Mouse (Mus musculus): ENCODE results near the gene Snx12.
A peak's percentile ranks its signal among the peaks of the same experiment; 100 is the strongest.

The Snx12 gene

DNA sequence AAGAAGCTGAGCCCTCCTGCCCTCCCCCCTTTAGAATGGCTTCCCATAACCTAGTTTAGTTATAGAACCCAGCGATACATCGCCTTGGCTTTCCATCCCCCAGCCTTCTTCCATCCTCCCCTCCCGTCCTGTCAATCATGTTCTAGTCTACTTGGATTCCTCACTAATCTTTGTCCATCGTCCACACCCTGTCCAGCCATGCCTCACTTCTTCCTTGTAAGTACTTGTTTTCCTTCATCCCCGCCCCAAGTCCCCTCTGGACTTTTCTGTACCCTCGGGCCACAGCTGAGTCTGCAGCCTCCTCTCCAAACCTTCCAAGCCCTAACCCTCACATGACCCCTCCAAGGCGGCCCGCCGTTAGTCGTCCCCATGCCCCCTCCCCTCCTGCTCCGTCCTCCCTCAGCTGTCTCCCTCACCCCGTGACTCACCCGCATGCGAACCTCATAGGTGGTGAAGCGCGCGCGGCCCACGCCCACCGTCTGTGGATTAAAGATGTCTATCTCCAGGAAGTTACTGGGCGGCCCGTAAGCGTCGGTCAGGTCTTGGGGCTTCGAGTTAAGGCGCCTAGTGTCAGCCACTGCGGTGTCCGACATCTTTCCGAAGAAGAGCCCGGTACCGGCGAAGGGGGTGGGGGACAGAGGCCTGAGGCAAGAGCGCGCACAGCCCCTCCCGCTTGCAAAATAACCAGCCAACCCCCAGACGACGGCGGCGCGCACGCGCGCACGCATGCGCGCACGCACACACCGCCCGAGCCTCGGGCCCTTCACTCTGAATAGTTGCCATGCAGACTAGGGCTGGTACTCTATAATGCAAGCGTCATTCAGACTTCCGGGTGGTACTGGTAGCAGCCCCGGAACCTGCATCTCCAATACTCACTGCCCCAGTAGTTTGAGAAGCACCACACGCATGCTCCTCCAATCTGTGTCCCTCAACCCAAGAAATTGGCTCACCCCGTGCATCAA, at the start of gene Snx12:
TSS of gene Snx12 (minus strand) at position 730 of the 962 bp plus-strand sequence.
- peak; percentile 81 to 90 for DNase-seq

DNA sequence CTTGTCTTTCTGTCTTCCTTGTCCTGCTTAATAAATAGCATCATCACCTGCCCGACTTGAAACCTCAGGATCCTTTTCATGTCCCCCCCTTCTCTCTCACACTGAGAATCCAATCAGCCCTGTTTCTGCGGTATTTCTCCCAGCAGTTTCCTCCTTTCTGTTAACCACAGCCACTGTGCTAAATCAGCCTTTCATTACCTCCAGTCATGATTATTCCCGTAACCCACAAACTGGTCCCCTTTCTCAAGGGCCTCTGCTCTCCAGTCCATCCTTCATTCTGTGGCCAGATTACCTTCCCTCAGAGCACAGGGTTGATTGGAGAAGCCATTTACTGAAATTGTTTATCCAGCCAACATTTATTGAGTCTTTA, 46.4 kb upstream of the Snx12 start, which contains the start of gene Gm20489:
TSS of gene Gm20489 (minus strand) at position 269 of the 370 bp plus-strand sequence.
- no peak for DNase-seq

DNA sequence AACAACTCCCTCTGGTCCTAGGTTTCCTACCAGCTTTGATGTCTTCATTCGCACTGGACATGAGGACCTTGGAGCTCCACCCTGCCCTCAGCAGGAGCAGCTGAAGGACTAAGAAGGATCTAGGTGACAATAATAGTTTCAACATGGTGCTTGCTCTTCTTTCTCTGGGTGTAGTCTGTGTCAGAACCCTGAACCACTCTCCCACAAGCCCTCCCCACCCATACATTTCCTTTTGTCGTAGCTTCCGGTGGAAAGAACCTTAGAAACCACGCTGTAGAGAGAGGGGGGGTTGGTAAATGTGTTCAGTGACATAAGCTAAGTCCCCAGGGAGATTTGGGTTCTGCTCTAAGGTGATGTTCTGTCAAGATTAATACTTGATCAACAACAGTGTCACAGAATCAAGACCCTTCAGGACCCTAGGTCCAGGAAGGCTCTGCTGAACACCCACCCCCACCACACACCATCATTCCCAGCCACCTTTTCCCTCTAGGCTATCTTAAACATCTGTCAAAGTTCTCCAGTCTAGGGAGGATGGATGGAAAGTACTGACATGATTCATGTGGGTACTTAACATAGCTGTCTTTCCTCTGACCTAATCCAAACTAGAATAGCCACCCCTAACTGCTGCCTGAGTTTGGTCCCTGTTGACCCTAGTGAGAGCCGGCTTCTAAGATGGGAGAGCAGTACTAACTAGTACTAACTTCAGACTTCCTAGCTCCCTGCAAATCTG, 45.8 kb upstream of the Snx12 start, which contains the start of gene Il2rg:
TSS of gene Il2rg (minus strand) at position 231 of the 730 bp plus-strand sequence.
- DNase-seq: no peak

DNA sequence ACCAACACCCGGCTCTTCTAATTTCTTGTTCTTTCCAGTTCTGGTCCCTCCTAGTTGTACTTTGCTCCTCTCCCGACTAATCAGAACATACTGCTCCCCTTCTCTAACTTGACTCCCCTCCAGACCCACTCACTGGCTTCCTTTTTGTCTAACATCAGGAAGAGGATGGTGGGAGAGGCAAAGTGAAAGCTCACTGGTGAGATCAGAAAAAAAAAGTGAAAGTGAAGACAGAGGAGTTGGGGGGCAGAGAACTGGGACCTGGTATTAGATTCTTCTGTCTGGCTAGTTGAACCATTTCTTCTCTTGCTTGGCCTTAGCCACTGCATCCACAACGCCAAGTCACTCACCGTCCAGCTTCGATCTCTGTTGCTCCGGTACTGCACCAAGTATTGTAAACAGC, 44.3 kb upstream of the Snx12 start:
- no peak for DNase-seq

DNA sequence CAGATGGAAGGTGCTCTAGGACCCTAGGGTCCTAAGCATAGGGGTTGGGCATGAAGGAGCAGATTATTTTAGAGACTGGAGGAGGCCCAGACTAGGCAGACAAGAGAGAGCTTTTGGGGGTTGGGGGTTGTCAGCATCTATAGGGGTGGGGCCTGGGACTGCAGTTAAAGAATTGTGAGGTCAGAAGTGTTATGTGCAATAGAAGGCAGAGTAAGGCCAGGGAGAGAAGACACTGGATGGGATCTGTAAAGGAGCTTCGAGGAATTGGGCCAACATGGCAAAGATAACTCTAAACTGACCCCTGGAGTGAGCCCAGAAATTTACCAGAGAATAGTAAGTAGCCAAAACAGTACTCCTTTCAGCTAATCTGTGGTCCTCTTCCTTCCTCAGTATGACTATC, 41.5 kb upstream of the Snx12 start, which contains the start of gene Gm614:
TSS of gene Gm614 (minus strand) at position 101 of the 400 bp plus-strand sequence.
- no peak for DNase-seq

DNA sequence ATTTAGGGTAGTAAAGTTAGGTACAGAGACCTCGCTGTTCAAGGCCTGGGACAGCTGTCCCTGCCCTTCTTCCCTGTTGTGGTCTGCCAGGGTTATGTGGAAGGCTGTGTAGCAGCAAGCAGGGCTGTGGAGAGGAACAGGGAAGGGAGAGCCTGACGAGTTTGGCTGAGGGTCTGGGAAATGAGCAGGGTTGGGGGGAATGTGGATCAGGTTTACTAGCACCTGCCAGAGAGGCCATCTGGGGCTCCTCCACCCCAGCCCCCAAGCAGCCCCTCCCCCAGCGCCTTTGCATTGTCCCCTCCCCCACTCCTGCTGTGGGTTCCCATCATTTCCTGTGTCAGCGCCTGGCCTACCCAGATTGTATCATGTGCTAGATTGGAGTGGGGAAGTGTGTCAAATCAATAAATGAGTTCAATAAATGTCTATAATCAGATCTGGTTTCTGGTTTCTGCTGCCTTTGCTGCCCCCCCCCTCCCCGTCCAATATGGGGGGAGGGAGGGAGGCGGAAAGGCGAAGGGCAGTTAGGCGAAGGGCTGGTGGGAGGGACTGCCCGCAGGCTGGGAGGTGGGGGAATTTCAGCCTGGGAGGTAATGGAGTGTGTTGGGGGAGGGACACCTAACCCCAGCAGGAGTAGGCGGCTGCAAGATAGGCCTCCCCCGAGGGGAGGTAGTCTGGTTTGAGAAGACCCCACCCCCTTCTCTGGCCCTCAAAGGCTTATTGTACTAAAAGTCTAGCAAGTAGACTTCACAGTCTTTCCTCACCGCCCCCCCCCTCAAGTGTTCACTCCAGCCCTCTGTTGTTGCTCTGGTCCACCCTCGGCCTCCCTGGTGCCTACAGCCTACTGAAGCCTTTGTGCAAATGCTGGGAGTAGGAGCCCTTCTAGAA, 38.3 kb upstream of the Snx12 start:
- peak; percentile 38 to 64 for DNase-seq

DNA sequence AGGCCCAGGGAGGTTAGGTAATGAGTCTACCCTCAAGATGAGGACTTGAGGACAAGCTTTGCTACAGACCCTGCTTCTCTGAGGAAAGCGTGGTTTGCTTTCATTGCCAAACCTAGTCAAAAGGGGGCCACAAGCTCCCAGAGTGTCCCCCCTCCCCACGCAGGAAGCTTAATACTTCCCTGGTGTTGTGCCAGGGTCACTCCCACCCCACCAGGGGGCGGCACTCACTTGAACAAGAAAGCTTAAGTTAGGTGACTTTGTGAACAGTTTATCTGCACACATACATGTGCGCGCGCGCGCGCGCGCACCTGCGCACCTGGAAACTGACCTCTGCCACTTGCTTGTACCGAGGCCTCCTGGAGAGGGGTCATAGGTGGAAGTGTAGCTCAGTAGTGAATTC, 34.2 kb upstream of the Snx12 start:
- peak; percentile 40 to 64 for DNase-seq

DNA sequence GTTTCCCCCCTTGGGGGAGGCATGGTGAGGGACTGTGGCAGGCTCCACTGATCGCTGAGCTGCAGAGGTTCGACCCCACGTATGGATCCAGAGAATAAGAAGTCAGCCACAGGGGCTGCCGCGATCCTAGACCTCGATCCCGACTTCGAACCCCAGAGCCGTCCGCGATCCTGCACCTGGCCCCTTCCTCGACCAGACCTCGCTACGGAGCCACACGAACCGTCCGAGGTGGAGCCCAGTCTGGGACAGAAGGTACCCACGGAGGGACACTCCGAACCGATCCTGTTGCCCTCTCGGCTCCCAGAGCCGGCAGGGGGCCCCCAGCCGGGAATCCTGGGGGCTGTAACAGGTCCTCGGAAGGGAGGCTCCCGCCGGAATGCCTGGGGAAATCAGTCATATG, 32.4 kb upstream of the Snx12 start:
- DNase-seq: peak; percentile 32 to 51

DNA sequence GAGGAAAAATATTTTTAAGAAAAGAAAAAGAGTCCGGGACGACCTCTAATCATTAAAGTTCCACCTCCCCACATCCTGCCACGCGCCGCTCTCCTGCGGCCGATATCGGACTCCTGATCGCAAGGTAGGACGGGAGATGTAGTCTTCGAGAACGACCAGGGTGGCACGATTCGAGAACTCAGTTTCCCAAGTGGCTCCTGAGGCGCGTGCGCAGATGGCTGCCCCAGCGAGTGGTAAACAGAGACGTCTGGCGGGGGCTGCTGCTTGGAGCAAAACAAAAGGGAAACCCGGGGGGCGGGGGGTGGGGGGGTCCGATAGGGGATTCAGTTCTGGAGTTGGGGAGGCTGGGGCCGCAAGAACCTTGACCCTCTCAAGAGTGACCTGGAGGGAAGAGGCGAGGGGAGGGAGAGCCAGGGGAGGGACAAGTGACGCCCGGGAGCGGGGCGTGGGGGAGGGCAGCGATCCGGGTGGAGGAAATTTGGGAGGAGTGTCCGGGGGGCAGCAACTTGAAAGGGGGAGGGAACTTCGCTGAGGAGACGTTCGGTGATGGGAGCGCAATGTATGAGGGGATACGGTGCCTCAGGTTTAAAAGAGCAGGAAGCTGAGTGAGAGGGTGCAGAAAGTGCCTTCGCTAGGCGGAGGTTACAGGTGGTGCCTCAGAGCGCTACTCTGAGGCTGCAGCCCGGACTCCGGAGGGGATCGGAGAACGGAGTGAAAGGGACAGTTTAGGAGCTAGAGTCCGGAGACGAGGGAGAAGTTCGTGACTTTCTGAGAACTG, 31.8 kb upstream of the Snx12 start, which contains the start of gene Foxo4:
TSS of gene Foxo4 (plus strand) at position 577 of the 778 bp plus-strand sequence.
- peak; percentile 88 to 93 for DNase-seq

DNA sequence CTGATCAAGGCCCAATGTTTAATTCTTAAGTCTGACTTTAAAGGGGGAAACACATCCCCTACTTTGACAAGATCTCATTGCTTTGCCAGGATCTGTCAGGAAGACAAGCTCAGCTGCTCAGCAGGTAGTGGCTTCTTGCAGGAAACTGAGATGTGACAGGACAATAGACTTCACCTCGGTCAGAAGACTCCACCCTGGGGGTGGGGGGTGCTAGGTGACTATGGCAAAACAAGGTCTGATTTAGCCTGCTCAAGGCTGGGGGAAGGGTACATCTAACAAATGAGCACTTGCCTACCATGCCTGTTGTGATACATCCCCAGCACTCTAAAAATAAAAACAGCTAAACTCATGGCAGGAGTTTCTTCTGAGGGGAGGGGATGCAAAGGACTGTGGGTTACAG, 22.6 kb upstream of the Snx12 start:
- DNase-seq: no peak

DNA sequence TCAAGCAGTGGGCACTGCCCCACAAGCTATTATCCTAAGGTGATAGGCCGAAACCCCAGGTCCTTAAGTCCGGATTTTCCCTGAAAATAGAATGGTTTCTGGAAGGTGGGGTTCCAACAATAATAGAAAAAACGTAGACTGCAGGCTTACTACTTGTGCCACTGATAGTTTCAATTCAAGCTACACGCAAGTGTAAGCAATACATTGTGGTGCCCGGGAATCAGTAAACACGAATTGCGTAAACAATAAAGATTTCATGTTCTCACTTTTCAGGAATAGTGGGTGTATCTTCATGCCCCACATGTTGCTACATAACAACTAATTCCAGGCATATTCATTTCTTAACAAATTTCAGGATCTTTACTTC, 416 bp upstream of the Snx12 start:
- DNase-seq: no peak

DNA sequence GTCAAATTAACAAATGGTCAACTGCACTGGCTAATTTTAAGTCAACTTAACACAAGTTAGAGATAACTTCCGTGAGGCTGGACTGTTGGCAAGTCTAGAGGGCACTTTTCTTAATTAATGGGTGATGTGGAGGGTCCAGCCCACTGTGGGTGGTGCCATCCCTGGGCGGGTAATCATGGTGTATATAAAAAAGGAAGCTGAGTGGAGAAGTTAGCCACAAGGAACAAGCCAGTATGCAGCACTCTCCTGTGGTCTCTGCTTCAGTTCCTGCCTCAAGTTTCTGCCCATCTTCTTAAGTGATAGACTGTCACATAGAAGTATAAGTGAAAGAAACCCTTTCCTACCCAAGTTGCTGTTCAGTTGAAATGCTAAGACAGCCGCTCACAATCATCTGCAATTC, 33.1 kb downstream of the Snx12 start:
- no peak for DNase-seq

DNA sequence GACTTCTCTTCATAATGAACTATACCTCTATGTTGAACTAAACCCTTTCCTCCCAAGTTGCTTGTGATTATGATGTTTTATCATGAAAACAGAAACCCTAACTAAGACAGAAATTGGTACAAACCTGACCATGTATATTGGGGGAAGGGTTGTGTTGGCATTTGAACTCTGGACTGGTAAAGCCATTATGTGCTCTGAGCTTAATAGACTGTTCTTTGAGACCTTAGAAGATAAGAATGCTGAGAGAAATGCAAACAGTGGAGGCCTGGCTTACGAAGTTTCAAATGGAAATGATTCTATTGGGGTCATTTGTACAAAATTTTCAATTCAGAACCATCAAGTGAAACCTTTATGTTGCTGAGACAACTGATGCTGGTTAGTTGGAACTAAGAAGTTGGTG, 34.7 kb downstream of the Snx12 start:
- no peak for DNase-seq

DNA sequence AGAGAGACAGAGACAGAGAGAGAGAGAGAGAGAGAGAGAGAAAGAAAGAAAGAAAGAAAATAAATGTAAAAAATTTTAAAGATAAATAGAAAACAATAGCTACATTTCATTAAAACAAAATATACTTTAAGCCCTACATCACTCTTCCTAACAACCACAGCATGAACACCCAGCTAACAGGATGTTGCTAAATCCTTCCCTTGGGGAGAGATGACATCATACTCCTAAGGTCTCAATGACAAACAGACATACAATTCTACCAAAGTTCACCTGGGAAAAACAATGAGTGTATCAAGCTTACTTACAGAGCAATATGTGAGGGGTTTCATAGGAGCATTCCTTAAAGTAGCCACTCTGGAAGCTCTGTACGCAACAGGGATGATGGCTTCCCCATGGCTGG, 49.0 kb downstream of the Snx12 start:
- no peak for DNase-seq

DNA sequence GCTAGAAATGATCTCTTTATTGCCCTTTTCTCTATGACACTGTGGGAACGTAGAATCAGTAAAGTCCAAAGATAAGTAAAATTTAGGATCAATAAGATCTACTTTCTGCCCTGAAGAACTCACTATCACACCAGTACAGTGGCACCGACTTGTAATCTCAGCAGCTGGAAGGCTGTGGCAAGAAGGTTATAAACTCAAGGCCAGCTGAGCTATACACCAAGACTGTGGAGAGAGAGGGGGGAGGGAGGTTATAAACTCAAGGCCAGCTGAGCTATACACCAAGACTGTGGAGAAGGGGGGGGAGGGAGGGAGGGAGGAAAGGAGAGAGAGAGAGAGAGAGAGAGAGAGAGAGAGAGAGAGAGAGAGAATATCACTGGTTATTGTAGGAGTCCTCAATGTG, 53.9 kb downstream of the Snx12 start:
- DNase-seq: no peak

DNA sequence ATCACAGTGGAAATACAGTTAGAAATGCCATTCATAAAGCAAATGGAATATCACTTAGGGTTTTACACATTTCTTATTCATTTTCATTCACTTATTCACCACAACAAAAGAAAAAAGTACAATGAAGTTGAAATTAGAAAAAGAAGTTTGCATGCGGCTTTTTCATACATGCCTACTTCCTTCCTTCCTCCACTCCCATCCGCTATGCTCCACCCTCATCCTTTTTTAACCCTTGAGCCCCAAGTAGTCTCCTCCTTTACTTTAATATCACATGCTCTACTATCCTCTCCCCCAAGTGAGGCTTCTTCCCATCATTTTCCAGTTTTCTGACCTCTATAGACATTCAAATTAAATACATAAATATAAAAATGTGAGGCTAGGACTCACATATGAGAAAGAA, 58.6 kb downstream of the Snx12 start:
- DNase-seq: no peak

DNA sequence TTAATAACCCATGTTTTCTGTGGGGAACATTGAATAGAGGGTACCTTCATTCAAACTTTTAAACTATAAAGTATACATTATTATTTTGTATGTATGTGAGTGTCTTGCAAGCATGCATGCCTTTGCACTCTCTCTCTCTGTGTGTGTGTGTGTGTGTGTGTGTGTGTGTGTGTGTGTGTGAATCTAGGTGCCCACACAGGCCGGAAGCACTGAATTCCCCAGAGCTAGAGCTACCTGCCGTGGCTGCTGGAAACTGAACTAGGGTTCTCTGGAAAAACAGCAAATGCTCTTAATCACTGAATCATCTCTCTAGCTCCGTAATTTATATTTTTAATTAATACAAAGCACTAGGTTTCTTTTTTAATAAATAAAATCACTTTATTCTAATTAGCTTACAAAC, 59.1 kb downstream of the Snx12 start:
- DNase-seq: no peak

DNA sequence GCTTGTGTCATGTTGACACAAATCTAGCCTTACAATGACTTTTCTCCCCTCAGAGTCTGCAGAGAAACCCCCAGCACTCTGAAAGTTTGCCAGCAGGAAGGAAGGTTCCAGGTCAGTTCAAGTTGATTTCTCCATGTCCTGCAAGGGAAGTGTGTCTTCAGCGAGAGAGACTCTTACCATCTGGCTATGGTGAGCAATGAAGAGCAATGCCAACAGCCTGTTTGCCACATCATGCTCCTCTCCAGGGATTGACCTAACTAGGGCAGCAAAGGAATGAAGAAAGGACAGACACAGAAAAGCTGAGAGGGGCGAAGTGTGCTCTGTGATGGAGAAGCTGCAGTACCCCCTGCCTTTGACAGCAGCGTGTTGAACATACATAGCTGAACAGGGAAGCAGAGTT, 59.8 kb downstream of the Snx12 start:
- DNase-seq: no peak

DNA sequence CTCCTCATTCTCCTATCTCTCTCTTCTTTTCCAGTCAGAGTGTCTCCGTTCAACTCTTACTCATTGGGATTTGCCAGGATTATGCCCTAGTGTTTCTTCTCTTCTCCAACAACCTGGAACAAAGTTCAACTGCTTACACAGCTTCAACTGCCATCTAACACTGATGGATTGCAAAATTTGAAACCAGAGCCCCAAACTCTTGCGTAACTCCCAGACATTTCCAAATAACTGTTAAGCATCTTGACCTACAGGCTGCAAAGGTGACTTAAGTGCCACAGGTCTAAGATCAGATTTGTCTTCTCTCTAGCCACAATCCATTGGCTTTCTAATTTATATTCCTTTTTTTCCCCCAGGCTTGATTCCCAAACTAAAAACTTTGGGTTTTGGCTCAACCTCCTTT, 64.9 kb downstream of the Snx12 start:
- no peak for DNase-seq

DNA sequence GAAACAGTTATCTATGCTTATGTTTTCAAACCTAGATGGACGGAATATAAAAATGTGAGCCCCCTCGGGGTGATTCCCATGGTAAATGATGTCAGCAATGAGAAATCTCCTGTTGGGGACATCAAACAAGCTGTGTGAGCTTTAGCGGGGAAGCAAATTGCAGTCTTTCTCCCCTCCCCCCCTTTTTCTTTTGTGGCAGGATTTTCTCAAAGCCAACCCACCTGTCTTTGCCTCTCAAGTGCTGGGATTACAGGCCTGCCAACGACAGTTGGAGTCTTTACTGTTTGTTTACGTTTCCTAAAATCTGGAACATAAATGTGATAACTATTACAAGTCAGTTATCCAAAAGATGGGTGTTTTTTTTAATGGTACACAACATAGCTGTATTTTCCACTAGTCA, 66.0 kb downstream of the Snx12 start:
- DNase-seq: no peak

DNA sequence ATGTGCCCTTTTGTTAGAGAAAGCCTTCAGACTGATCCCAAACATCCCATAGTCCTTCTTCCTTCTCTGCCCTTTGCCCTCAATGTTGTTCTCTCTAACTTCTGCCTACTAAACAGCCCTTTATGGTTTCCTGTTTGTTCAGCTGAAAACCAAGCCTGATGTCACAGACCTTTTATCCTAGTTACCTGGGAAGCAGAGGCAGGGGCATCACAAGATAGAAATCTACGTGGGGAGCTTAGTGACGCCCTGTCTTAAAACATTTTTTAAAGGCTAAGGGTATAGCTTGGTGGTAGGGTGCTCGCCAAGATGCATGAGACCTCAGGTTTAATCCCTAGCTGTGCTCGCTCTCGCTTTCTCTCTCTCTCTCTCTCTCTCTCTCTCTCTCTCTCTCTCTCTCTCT, 74.9 kb downstream of the Snx12 start:
- DNase-seq: no peak
